Mouse (Mus musculus) T-helper 2 cell (primary cell): Measurements from ENCODE around the gene Ccdc24.

ENCODE experiments used
- in situ Hi-C: fragments of 300-600 bp; cut with MboI, MseI; formaldehyde crosslinking; loops from one replicate; pipeline ENCODE4 v1.15.1; 2025; ENCODE audit warnings: high pct_unique_total_duplicates

Ccdc24 gene

GRCm38 (mm10) chr4:117860570-117860969 lies 11.8 kb downstream of the Ccdc24 start:
- in situ Hi-C loops = loop anchor here (5.0 kb wide), 1 partner anchor 148 kb away; no protein-coding TSS in a partner anchor

GRCm38 (mm10) chr4:117858794-117859193 lies 13.6 kb downstream of the Ccdc24 start:
- in situ Hi-C loops = no loop called here

GRCm38 (mm10) chr4:117855146-117855545 lies 17.2 kb downstream of the Ccdc24 start:
- in situ Hi-C loops = no loop called here

GRCm38 (mm10) chr4:117852152-117852868 lies 20.0 kb downstream of the Ccdc24 start:
- in situ Hi-C loops = no loop called here

- in situ Hi-C loops = no loop called here
Measured at GRCm38 (mm10) chr4:117850871-117851270, 21.5 kb downstream of the Ccdc24 start.

GRCm38 (mm10) chr4:117850176-117850575 lies 22.2 kb downstream of the Ccdc24 start:
- in situ Hi-C loops = no loop called here

GRCm38 (mm10) chr4:117849506-117849905 lies 22.9 kb downstream of the Ccdc24 start:
- in situ Hi-C loops = no loop called here

GRCm38 (mm10) chr4:117849063-117849462 lies 23.3 kb downstream of the Ccdc24 start:
- in situ Hi-C loops = no loop called here

GRCm38 (mm10) chr4:117847011-117847410 lies 25.3 kb downstream of the Ccdc24 start:
- in situ Hi-C loops = no loop called here

GRCm38 (mm10) chr4:117846261-117846660 lies 26.1 kb downstream of the Ccdc24 start:
- in situ Hi-C loops = no loop called here

- in situ Hi-C loops = no loop called here
Measured at GRCm38 (mm10) chr4:117845316-117845715, 27.0 kb downstream of the Ccdc24 start.

- in situ Hi-C loops = no loop called here
Measured at GRCm38 (mm10) chr4:117844467-117844866, 27.9 kb downstream of the Ccdc24 start.

- in situ Hi-C loops = no loop called here
Measured at GRCm38 (mm10) chr4:117843101-117843500, 29.3 kb downstream of the Ccdc24 start.

GRCm38 (mm10) chr4:117841566-117841965 lies 30.8 kb downstream of the Ccdc24 start:
- in situ Hi-C loops = no loop called here

- in situ Hi-C loops = no loop called here
Measured at GRCm38 (mm10) chr4:117840821-117841220, 31.5 kb downstream of the Ccdc24 start.

GRCm38 (mm10) chr4:117839366-117839765 lies 33.0 kb downstream of the Ccdc24 start:
- in situ Hi-C loops = no loop called here

- in situ Hi-C loops = no loop called here
Measured at GRCm38 (mm10) chr4:117837271-117837670, 35.1 kb downstream of the Ccdc24 start.

GRCm38 (mm10) chr4:117836204-117836767 lies 36.1 kb downstream of the Ccdc24 start:
- in situ Hi-C loops = no loop called here

- in situ Hi-C loops = no loop called here
Measured at GRCm38 (mm10) chr4:117835531-117836111, 36.7 kb downstream of the Ccdc24 start.

GRCm38 (mm10) chr4:117834845-117835530 lies 37.4 kb downstream of the Ccdc24 start:
- in situ Hi-C loops = loop anchor here (5.0 kb wide), 1 partner anchor 47 kb away; the partner anchor contains the start of gene B4galt2

- in situ Hi-C loops = loop anchor here (5.0 kb wide), 1 partner anchor 48 kb away; the partner anchor contains the start of gene B4galt2
Measured at GRCm38 (mm10) chr4:117834457-117834844, 37.9 kb downstream of the Ccdc24 start, which contains the start of gene Slc6a9. Slc6a9 (plus strand) TSS chr4:117834506.
